Mouse (Mus musculus) layer of hippocampus, adult 8-10 months (tissue): ENCODE data around the gene Etv6. TPM values are rescaled to one million over a fixed set of nuclear protein-coding genes. Genes with fewer than 3 reads are reported as not detected.

ENCODE experiments used
- DNase-seq, 2 experiments: peaks; one replicate each; pipeline ENCODE4 v3.0.0; 2022; ENCODE audit warnings: low spot score in 2 of 2
- total RNA-seq, 4 experiments: library from RNA; stranded (reverse); gene quantifications; 2 replicates each; pipeline ENCODE4 v1.2.4; 2022

Etv6 gene
- total RNA-seq, 4 experiments from 2014 or later = 10.7 to 14.7 (median 12.2) TPM

GRCm38 (mm10) chr6:134140718-134141615, 105.5 kb downstream of the Etv6 start:
- no peak for DNase-seq

GRCm38 (mm10) chr6:134141616-134142165, 106.2 kb downstream of the Etv6 start:
- no peak for DNase-seq

- DNase-seq = no peak
Measured at GRCm38 (mm10) chr6:134142700-134143099, 107.2 kb downstream of the Etv6 start.

- DNase-seq = no peak
Measured at GRCm38 (mm10) chr6:134143649-134144097, 108.2 kb downstream of the Etv6 start.

- no peak for DNase-seq
Measured at GRCm38 (mm10) chr6:134144231-134145130, 109.0 kb downstream of the Etv6 start.

GRCm38 (mm10) chr6:134147596-134148442, 112.3 kb downstream of the Etv6 start:
- no peak for DNase-seq

GRCm38 (mm10) chr6:134148443-134148942, 113.0 kb downstream of the Etv6 start:
- DNase-seq = no peak

- no peak for DNase-seq
Measured at GRCm38 (mm10) chr6:134149606-134150005, 114.1 kb downstream of the Etv6 start.

- no peak for DNase-seq
Measured at GRCm38 (mm10) chr6:134151022-134151680, 115.7 kb downstream of the Etv6 start.

- peak in 1 of 2 experiments; percentile 31 for DNase-seq
Measured at GRCm38 (mm10) chr6:134151853-134152505, 116.5 kb downstream of the Etv6 start.

- DNase-seq = no peak
Measured at GRCm38 (mm10) chr6:134152539-134152938, 117.0 kb downstream of the Etv6 start.

GRCm38 (mm10) chr6:134154746-134155145, 119.2 kb downstream of the Etv6 start:
- no peak for DNase-seq

GRCm38 (mm10) chr6:134155900-134156623, 120.6 kb downstream of the Etv6 start:
- no peak for DNase-seq

- no peak for DNase-seq
Measured at GRCm38 (mm10) chr6:134157533-134158115, 122.1 kb downstream of the Etv6 start.

- DNase-seq = no peak
Measured at GRCm38 (mm10) chr6:134158201-134158600, 122.7 kb downstream of the Etv6 start.

- DNase-seq = no peak
Measured at GRCm38 (mm10) chr6:134159672-134160071, 124.2 kb downstream of the Etv6 start.

GRCm38 (mm10) chr6:134161040-134161439, 125.5 kb downstream of the Etv6 start:
- no peak for DNase-seq

- no peak for DNase-seq
Measured at GRCm38 (mm10) chr6:134163346-134163745, 127.8 kb downstream of the Etv6 start.
